ENCODE assay signal across 13 mouse cellular contexts in genomic region chr19:53066531-53066930, GRCm38 (mm10). TPM values are rescaled to one million over a fixed set of nuclear protein-coding genes. Genes with fewer than 3 reads are reported as not detected.
DNase-seq lines count a peak whose midpoint lies in the region; ATAC-seq and TF ChIP-seq lines count a peak whose summit lies in the region.
"Had no signal": no experiment of that assay in that cellular context is flagged by ENCODE, and none has a peak within 500 bp of the region (broad histone marks: within the 10 kb centered on the region; RNA-seq: fewer than 3 reads in every experiment).

No protein-coding gene starts in this region.

- peak overlapping the region; percentile 40; the same call in 1 of the 2 replicates for H3K27ac ChIP-seq in forebrain, embryonic 10.5 days
- H3K27ac ChIP-seq in forebrain, embryonic 15.5 days (replicated peaks) = no peak overlapping the region
- H3K27ac ChIP-seq in lung, embryonic 14.5 days (ENCODE audit: low read depth) = peak overlapping the region; percentile 51; the same call in 1 of the 2 replicates
- H3K27ac ChIP-seq in heart, embryonic 14.5 days (replicated peaks in 1 of 2; ENCODE audit: control insufficient read depth in 1 of 2, insufficient read depth in 1 of 2, low read depth in 2 of 2, low read length in 2 of 2) = 0 out of 4 replicates have a peak overlapping the region, but pooled peaks of 1 of the 2 experiments have one; percentile 33
- H3K27ac ChIP-seq: forebrain, embryonic 13.5 days; liver, embryonic 13.5 days; neural tube, embryonic 12.5 days had no signal

- H3K79me2 ChIP-seq in myocyte (ENCODE audit: control insufficient read depth, insufficient read depth) = no peaks in the 10 kb centered on the region

- DNase-seq in forebrain, embryonic 10.5 days (ENCODE audit: extremely low spot score, low spot score) = no peak
- DNase-seq in lung, embryonic 14.5 days = peak; percentile 60
- no peak for DNase-seq in lung, postnatal 4 days
- no peak for DNase-seq in layer of hippocampus, postnatal 25 days (ENCODE audit: extremely low spot score in 1 of 2, low spot score in 1 of 2)
- no peak for DNase-seq in layer of hippocampus, adult 18-20 months (ENCODE audit: low spot score in 2 of 2)
- DNase-seq: liver, embryonic 13.5 days; thymus, postnatal 36 days had no signal

- no peak overlapping the region for H3K4me3 ChIP-seq in forebrain, embryonic 10.5 days
- no peak overlapping the region for H3K4me3 ChIP-seq in forebrain, embryonic 15.5 days
- H3K4me3 ChIP-seq in lung, embryonic 14.5 days (ENCODE audit: low read depth, low read length) = no peak overlapping the region
- no peak overlapping the region for H3K4me3 ChIP-seq in heart, embryonic 14.5 days (ENCODE audit: control insufficient read depth in 1 of 2, insufficient read depth in 1 of 2, low read depth in 1 of 2, low read length in 2 of 2)
- no peak overlapping the region for H3K4me3 ChIP-seq in myocyte
- H3K4me3 ChIP-seq: forebrain, embryonic 13.5 days; liver, embryonic 13.5 days; neural tube, embryonic 12.5 days had no signal

- H3K27me3 ChIP-seq in forebrain, embryonic 10.5 days (ENCODE audit: poor library complexity, severe bottlenecking) = no peaks in the 10 kb centered on the region
- H3K27me3 ChIP-seq in forebrain, embryonic 15.5 days = no peaks in the 10 kb centered on the region
- H3K27me3 ChIP-seq in lung, embryonic 14.5 days (ENCODE audit: insufficient read depth, low read length) = no peaks in the 10 kb centered on the region
- no peaks in the 10 kb centered on the region for H3K27me3 ChIP-seq in heart, embryonic 14.5 days (ENCODE audit: control insufficient read depth, insufficient read depth, low read length)
- H3K27me3 ChIP-seq in myocyte (ENCODE audit: control insufficient read depth, insufficient read depth, insufficient read length) = no peaks in the 10 kb centered on the region
- H3K27me3 ChIP-seq: forebrain, embryonic 13.5 days; neural tube, embryonic 12.5 days had no signal

- TF ChIP-seq CTCF in lung, embryonic 14.5 days (IDR thresholded peaks at IDR 0.05; ENCODE audit: low read depth) = no peak

- TF ChIP-seq POLR2A in myocyte (IDR thresholded peaks at IDR 0.05; ENCODE audit: insufficient read length, low read depth) = no peak

- H3K9ac ChIP-seq in forebrain, embryonic 15.5 days (replicated peaks) = no peak overlapping the region
- H3K9ac ChIP-seq in lung, embryonic 14.5 days = no peak overlapping the region; the same call in 1 of the 2 replicates
- no peak overlapping the region for H3K9ac ChIP-seq in heart, embryonic 14.5 days (ENCODE audit: low read length)
- H3K9ac ChIP-seq: forebrain, embryonic 13.5 days; liver, embryonic 13.5 days; neural tube, embryonic 12.5 days had no signal

- no peak for ATAC-seq in forebrain, embryonic 15.5 days (replicated peaks)
- peak; percentile 47; the same call in 1 of the 2 replicates for ATAC-seq in lung, embryonic 14.5 days (ENCODE audit: insufficient read depth)
- peak; percentile 51; the same call in 1 of the 2 replicates for ATAC-seq in heart, embryonic 14.5 days (ENCODE audit: insufficient number of reproducible peaks, insufficient read depth, low FRiP score, low read depth)
- ATAC-seq: forebrain, embryonic 13.5 days had no signal

- H3K4me1 ChIP-seq in forebrain, embryonic 10.5 days = peaks cover 30% of the 10 kb centered on the region
- H3K4me1 ChIP-seq in forebrain, embryonic 15.5 days = peaks cover 2% of the 10 kb centered on the region
- peaks cover 25% of the 10 kb centered on the region for H3K4me1 ChIP-seq in lung, embryonic 14.5 days (ENCODE audit: insufficient read depth)
- H3K4me1 ChIP-seq in heart, embryonic 14.5 days (ENCODE audit: control insufficient read depth in 2 of 2, insufficient read depth in 2 of 2, low read length in 2 of 2) = peaks cover 11 to 23% of the 10 kb centered on the region in 2 experiments
- H3K4me1 ChIP-seq: forebrain, embryonic 13.5 days; neural tube, embryonic 12.5 days had no signal

- WGBS in forebrain, embryonic 10.5 days = 52% methylated on average over 9 of the region's 9 CpGs
- WGBS in forebrain, embryonic 15.5 days = 57% methylated on average over 9 of the region's 9 CpGs
- 19% methylated on average over 9 of the region's 9 CpGs for WGBS in lung, embryonic 14.5 days
- 45% methylated on average over 9 of the region's 9 CpGs for WGBS in heart, embryonic 14.5 days

- no peak overlapping the region for H3ac ChIP-seq in myocyte (ENCODE audit: control insufficient read depth, insufficient read length)

- no peaks in the 10 kb centered on the region for H3K36me3 ChIP-seq in forebrain, embryonic 10.5 days (replicated peaks)
- no peaks in the 10 kb centered on the region for H3K36me3 ChIP-seq in forebrain, embryonic 15.5 days
- H3K36me3 ChIP-seq in lung, embryonic 14.5 days (ENCODE audit: insufficient read depth) = no peaks in the 10 kb centered on the region
- H3K36me3 ChIP-seq in heart, embryonic 14.5 days (ENCODE audit: control insufficient read depth, insufficient read depth, low read length) = no peaks in the 10 kb centered on the region
- no peaks in the 10 kb centered on the region for H3K36me3 ChIP-seq in myocyte (ENCODE audit: control insufficient read depth, insufficient read depth)
- H3K36me3 ChIP-seq: G1E; liver, embryonic 13.5 days; neural tube, embryonic 12.5 days had no signal

- no peaks in the 10 kb centered on the region for H3K9me3 ChIP-seq in forebrain, embryonic 10.5 days
- no peaks in the 10 kb centered on the region for H3K9me3 ChIP-seq in forebrain, embryonic 15.5 days
- no peaks in the 10 kb centered on the region for H3K9me3 ChIP-seq in lung, embryonic 14.5 days (ENCODE audit: low read depth, low read length)
- H3K9me3 ChIP-seq in heart, embryonic 14.5 days (ENCODE audit: control insufficient read depth, low read length) = no peaks in the 10 kb centered on the region
- H3K9me3 ChIP-seq: forebrain, embryonic 13.5 days; G1E; liver, embryonic 13.5 days; neural tube, embryonic 12.5 days had no signal

- no peak overlapping the region for H3K4me2 ChIP-seq in forebrain, embryonic 15.5 days (replicated peaks)
- H3K4me2 ChIP-seq in lung, embryonic 14.5 days = peak overlapping the region; percentile 38
- peak overlapping the region; percentile 39 for H3K4me2 ChIP-seq in heart, embryonic 14.5 days (ENCODE audit: low read length)
- peak overlapping the region; percentile 56 for H3K4me2 ChIP-seq in myocyte (ENCODE audit: low read depth)
- H3K4me2 ChIP-seq: forebrain, embryonic 13.5 days; liver, embryonic 13.5 days; neural tube, embryonic 12.5 days had no signal

TF ChIP-seq in myocyte, 11 proteins besides CTCF, POLR2A, EP300 and RAD21:
- no peak for TF ChIP-seq MYOG (IDR thresholded peaks at IDR 0.05; ENCODE audit: control insufficient read depth in 1 of 3, insufficient read depth in 1 of 3, insufficient read length in 2 of 3, low read depth in 2 of 3)
- TF ChIP-seq CEBPB (IDR thresholded peaks at IDR 0.05; ENCODE audit: insufficient read depth, poor library complexity, severe bottlenecking) = no peak
- no peak for TF ChIP-seq REST (IDR thresholded peaks at IDR 0.05; ENCODE audit: insufficient read depth, insufficient read length)
- TF ChIP-seq E2F4 (IDR thresholded peaks at IDR 0.05; ENCODE audit: insufficient read depth) = no peak
- TF ChIP-seq MAX (IDR thresholded peaks at IDR 0.05; ENCODE audit: low read depth) = no peak
- TF ChIP-seq POLR2AphosphoS2 (IDR thresholded peaks at IDR 0.05; ENCODE audit: insufficient read length, low read depth) = no peak
- TF ChIP-seq TCF3 (IDR thresholded peaks at IDR 0.05; ENCODE audit: insufficient read length, low read depth) = no peak
- TF ChIP-seq USF1 (IDR thresholded peaks at IDR 0.05; ENCODE audit: low read depth) = no peak

RNA-seq across cellular contexts. Expression of gene Xpnpep1, which starts 26.5 kb away (rescaled TPM):
- polyA plus RNA-seq in forebrain, embryonic 10.5 days (2016; fragmentation: Nextera tagmentation; extraction: Ambion mirVana) = 156 TPM in 2 replicates
- 130 and 136 TPM in 2 replicates for polyA plus RNA-seq in forebrain, embryonic 15.5 days (2015; fragmentation: Nextera tagmentation; extraction: Ambion mirVana)
- 196 and 200 TPM in 2 replicates for polyA plus RNA-seq in lung, embryonic 14.5 days (2014; fragmentation: Nextera tagmentation; extraction: Ambion mirVana)
- 151 and 159 TPM in 2 replicates for polyA plus RNA-seq in heart, embryonic 14.5 days (2014; fragmentation: Nextera tagmentation; extraction: Ambion mirVana)
- polyA plus RNA-seq in myocyte (2012; fragmentation: generic; extraction: Trizol) = 172 TPM
- 100 to 1,000 TPM in 1 of 2 experiments, 10 to 100 TPM in 1; 91.1 to 104 TPM for total RNA-seq in layer of hippocampus, postnatal 25 days (2021)
- total RNA-seq in layer of hippocampus, adult 18-20 months (2021) = 10 to 100 TPM; 72.8 to 79.3 TPM
